Mouse (Mus musculus) lung, postnatal 0 days (tissue): ENCODE data around the gene Ints4. TPM values are rescaled to one million over a fixed set of nuclear protein-coding genes. Genes with fewer than 3 reads are reported as not detected.

Experiments used
- ATAC-seq: fragments of 200-750 bp; cut with Nextera tagmentation; 2 replicates; pipeline ENCODE4 v1.8.0; 2017; ENCODE audit warnings: moderate library complexity
- DNase-seq: peaks from one replicate; pipeline ENCODE4 v3.0.0-alpha.2; 2016; ENCODE audit warnings: low spot score
- H3K27ac ChIP-seq: fragments of 300-500 bp; sonication (generic); 2 replicates; pipeline ENCODE4 v1.5.1; 2014; ENCODE audit warnings: antibody characterized with exemption, mild to moderate bottlenecking, low read length, mixed read lengths
- H3K27me3 ChIP-seq: fragments of 300-500 bp; sonication (generic); replicated peaks from 2 replicates; pipeline ENCODE4 v1.6.1; 2014; ENCODE audit warnings: low read length, mixed read lengths; ENCODE audit not compliant: insufficient read depth
- H3K36me3 ChIP-seq: fragments of 300-500 bp; sonication (generic); 2 replicates; pipeline ENCODE4 v1.6.1; 2014; ENCODE audit warnings: low read length, mixed read lengths; ENCODE audit not compliant: insufficient read depth
- H3K4me1 ChIP-seq: fragments of 300-500 bp; sonication (generic); 2 replicates; pipeline ENCODE4 v1.6.1; 2014; ENCODE audit warnings: antibody characterized with exemption, low read depth, low read length, mixed read lengths; ENCODE audit not compliant: insufficient read depth
- H3K4me2 ChIP-seq: fragments of 300-500 bp; sonication (generic); replicated peaks from 2 replicates; pipeline ENCODE4 v1.6.1; 2014; ENCODE audit warnings: low read depth, mild to moderate bottlenecking, low read length, moderate library complexity, mixed read lengths
- H3K4me3 ChIP-seq: fragments of 300-500 bp; sonication (generic); 2 replicates; pipeline ENCODE4 v1.5.1; 2014; ENCODE audit warnings: low read depth, low read length
- H3K9ac ChIP-seq: fragments of 300-500 bp; sonication (generic); replicated peaks from 2 replicates; pipeline ENCODE4 v1.6.1; 2014; ENCODE audit warnings: low read depth, mild to moderate bottlenecking
- H3K9me3 ChIP-seq: fragments of 300-500 bp; sonication (generic); 2 replicates; pipeline ENCODE4 v1.6.1; 2016; ENCODE audit warnings: low read length, mixed read lengths
- CTCF ChIP-seq: IDR thresholded peaks from 2 replicates; pipeline ENCODE4 v1.5.1; 2016; ENCODE audit warnings: antibody characterized with exemption, mild to moderate bottlenecking
- EP300 ChIP-seq: IDR thresholded peaks from 2 replicates; pipeline ENCODE4 v1.6.1; 2016; ENCODE audit warnings: antibody characterized with exemption, mild to moderate bottlenecking, control low read depth
- WGBS: fragments of 180-500 bp; shearing (Covaris S2); extraction: QIAGEN DNeasy Blood & Tissue Kit; methylation state at CpG from one replicate; pipeline ENCODE4 v1.1.7; 2014; 5-methylcytosine and 5-hydroxymethylcytosine counted together
- polyA plus RNA-seq: library from polyadenylated mRNA; unstranded; fragments of >200 nt; fragmentation: Nextera tagmentation; extraction: Ambion mirVana; gene quantifications from 2 replicates; pipeline ENCODE4 v1.2.1, GENCODE M21; 2015

Ints4 gene
- polyA plus RNA-seq, 1 experiment from 2014 or later: 21.2 TPM

GRCm38 (mm10) chr7:97480290-97480689 is 466 bp upstream of the Ints4 start:
- Histone ChIP-seq H3K4me2 (peak overlapping the region; percentile 31), H3K27me3 (no peaks in the 10 kb centered on the region), H3K9me3 (no peaks in the 10 kb centered on the region), H3K36me3 (0 out of 2 replicates have a peak, but pooled peaks cover 5% of the 10 kb centered on the region), H3K4me3 (peak overlapping the region; percentile 59; the same call in 1 of the 2 replicates), H3K9ac (no peak overlapping the region), H3K4me1 (peaks cover 9% of the 10 kb centered on the region; the same call in 1 of the 2 replicates), H3K27ac (no peak overlapping the region)
- WGBS: 16% methylated on average over 3 of the region's 3 CpGs
- ATAC-seq: no peak
- TF ChIP-seq EP300 (no peak), CTCF (no peak)
- no peak for DNase-seq

- H3K36me3 ChIP-seq: 0 out of 2 replicates have a peak, but pooled peaks cover 6% of the 10 kb centered on the region
- no peaks in the 10 kb centered on the region for H3K9me3 ChIP-seq
- no peaks in the 10 kb centered on the region for H3K27me3 ChIP-seq
- H3K9ac ChIP-seq: no peak overlapping the region
- H3K4me2 ChIP-seq: no peak overlapping the region
- H3K4me3 ChIP-seq: no peak overlapping the region
- H3K27ac ChIP-seq: no peak overlapping the region
- TF ChIP-seq EP300 (no peak), CTCF (no peak)
- peaks cover 9% of the 10 kb centered on the region; the same call in 1 of the 2 replicates for H3K4me1 ChIP-seq
- ATAC-seq (no peak), DNase-seq (no peak)
- 92% methylated on average over 1 of the region's 2 CpGs for WGBS
These were observed 2.6 kb downstream of the Ints4 start for GRCm38 (mm10) chr7:97483378-97483777.

GRCm38 (mm10) chr7:97491157-97491556 is 10.4 kb downstream of the Ints4 start:
- ATAC-seq (no peak), DNase-seq (no peak)
- no peaks in the 10 kb centered on the region for H3K4me1 ChIP-seq
- no peaks in the 10 kb centered on the region for H3K27me3 ChIP-seq
- no peak overlapping the region for H3K9ac ChIP-seq
- 59% methylated on average over 3 of the region's 3 CpGs for WGBS
- no peaks in the 10 kb centered on the region for H3K9me3 ChIP-seq
- no peak overlapping the region for H3K4me2 ChIP-seq
- H3K4me3 ChIP-seq: no peak overlapping the region
- TF ChIP-seq CTCF (no peak), EP300 (no peak)
- H3K27ac ChIP-seq: no peak overlapping the region
- peaks cover 4% of the 10 kb centered on the region; the same call in 1 of the 2 replicates for H3K36me3 ChIP-seq

GRCm38 (mm10) chr7:97492420-97492819 is 11.7 kb downstream of the Ints4 start:
- no peak for ATAC-seq
- peaks cover 4% of the 10 kb centered on the region; the same call in 1 of the 2 replicates for H3K36me3 ChIP-seq
- DNase-seq: no peak
- H3K4me1 ChIP-seq: no peaks in the 10 kb centered on the region
- H3K4me2 ChIP-seq: no peak overlapping the region
- H3K9ac ChIP-seq: no peak overlapping the region
- no peak overlapping the region for H3K4me3 ChIP-seq
- no peaks in the 10 kb centered on the region for H3K27me3 ChIP-seq
- H3K27ac ChIP-seq: no peak overlapping the region
- 83% methylated on average over 4 of the region's 4 CpGs for WGBS
- TF ChIP-seq EP300: no peak
- TF ChIP-seq CTCF: no peak
- H3K9me3 ChIP-seq: no peaks in the 10 kb centered on the region

- H3K9me3 ChIP-seq: no peaks in the 10 kb centered on the region
- H3K4me1 ChIP-seq: no peaks in the 10 kb centered on the region
- ATAC-seq (peak; percentile 46), DNase-seq (peak; percentile 68)
- no peak overlapping the region for H3K4me3 ChIP-seq
- no peak overlapping the region for H3K9ac ChIP-seq
- no peak overlapping the region for H3K4me2 ChIP-seq
- TF ChIP-seq EP300 (0 out of 2 replicates have a peak, but pooled peaks have one; percentile 54), CTCF (no peak)
- H3K36me3 ChIP-seq: peaks cover 4% of the 10 kb centered on the region; the same call in 1 of the 2 replicates
- no peaks in the 10 kb centered on the region for H3K27me3 ChIP-seq
- H3K27ac ChIP-seq: no peak overlapping the region
These were observed 14.3 kb downstream of the Ints4 start for GRCm38 (mm10) chr7:97495052-97495451.

- 69% methylated on average over 5 of the region's 5 CpGs for whole genome bisulfite sequencing
- no peak for DNase-seq
- no peak overlapping the region for H3K4me2 ChIP-seq
- no peak overlapping the region for H3K9ac ChIP-seq
- TF ChIP-seq EP300 (no peak), CTCF (no peak)
- H3K9me3 ChIP-seq: no peaks in the 10 kb centered on the region
- H3K4me3 ChIP-seq: no peak overlapping the region
- no peaks in the 10 kb centered on the region for H3K4me1 ChIP-seq
- no peaks in the 10 kb centered on the region for H3K27me3 ChIP-seq
- peak; percentile 41; the same call in 1 of the 2 replicates for ATAC-seq
- no peaks in the 10 kb centered on the region; the same call in 1 of the 2 replicates for H3K36me3 ChIP-seq
- H3K27ac ChIP-seq: no peak overlapping the region
These were observed 19.9 kb downstream of the Ints4 start for GRCm38 (mm10) chr7:97500555-97501209.
